Mouse (Mus musculus) lung, embryonic 14.5 days (tissue): ENCODE data around the gene Fh1. TPM values are rescaled to one million over a fixed set of nuclear protein-coding genes. Genes with fewer than 3 reads are reported as not detected.

ENCODE experiments used
- ATAC-seq: fragments of 200-750 bp; cut with Nextera tagmentation; 2 replicates; pipeline ENCODE4 v1.8.0; 2017; ENCODE audit warnings: mild to moderate bottlenecking, moderate TSS enrichment, moderate library complexity; ENCODE audit not compliant: insufficient read depth
- DNase-seq: peaks from one replicate; pipeline ENCODE4 v3.0.0-alpha.2; 2015
- H3K27ac ChIP-seq: fragments of 300-500 bp; sonication (generic); 2 replicates; pipeline ENCODE4 v1.5.1; 2014; ENCODE audit warnings: low read depth, mild to moderate bottlenecking, moderate library complexity
- H3K27me3 ChIP-seq: fragments of 300-500 bp; sonication (generic); 2 replicates; pipeline ENCODE4 v1.6.1; 2014; ENCODE audit warnings: low read length, control low read depth; ENCODE audit not compliant: insufficient read depth
- H3K36me3 ChIP-seq: fragments of 300-500 bp; sonication (generic); 2 replicates; pipeline ENCODE4 v1.6.1; 2014; ENCODE audit warnings: control low read depth; ENCODE audit not compliant: insufficient read depth
- H3K4me1 ChIP-seq: fragments of 300-500 bp; sonication (generic); 2 replicates; pipeline ENCODE4 v1.6.1; 2014; ENCODE audit warnings: antibody characterized with exemption, control low read depth; ENCODE audit not compliant: insufficient read depth
- H3K4me2 ChIP-seq: fragments of 300-500 bp; sonication (generic); 2 replicates; pipeline ENCODE4 v1.6.1; 2014; ENCODE audit warnings: mild to moderate bottlenecking
- H3K4me3 ChIP-seq: fragments of 300-500 bp; sonication (generic); 2 replicates; pipeline ENCODE4 v1.5.1; 2014; ENCODE audit warnings: low read depth, low read length
- H3K9ac ChIP-seq: fragments of 300-500 bp; sonication (generic); 2 replicates; pipeline ENCODE4 v1.6.1; 2014
- H3K9me3 ChIP-seq: fragments of 300-500 bp; sonication (generic); 2 replicates; pipeline ENCODE4 v1.6.1; 2016; ENCODE audit warnings: low read depth, low read length, control low read depth
- CTCF ChIP-seq: IDR thresholded peaks from 2 replicates; pipeline ENCODE4 v1.5.1; 2016; ENCODE audit warnings: antibody characterized with exemption, low read depth
- WGBS: fragments of 180-500 bp; shearing (Covaris S2); extraction: QIAGEN DNeasy Blood & Tissue Kit; methylation state at CpG from one replicate; pipeline ENCODE4 v1.1.7; 2014; 5-methylcytosine and 5-hydroxymethylcytosine counted together
- polyA plus RNA-seq: library from polyadenylated mRNA; unstranded; fragments of >200 nt; fragmentation: Nextera tagmentation; extraction: Ambion mirVana; gene quantifications from 2 replicates; pipeline ENCODE4 v1.2.1, GENCODE M21; 2014

Fh1 gene
- polyA plus RNA-seq, 1 experiment from 2014 or later: 123 TPM

- no peaks in the 10 kb centered on the region for H3K36me3 ChIP-seq
- no peak overlapping the region for H3K27ac ChIP-seq
- H3K4me3 ChIP-seq: no peak overlapping the region
- no peak for ATAC-seq
- H3K9ac ChIP-seq: no peak overlapping the region
- TF ChIP-seq CTCF: no peak
- no peaks in the 10 kb centered on the region for H3K4me1 ChIP-seq
- DNase-seq: no peak
- no peak overlapping the region for H3K4me2 ChIP-seq
- 54% methylated on average over 2 of the region's 2 CpGs for WGBS
- H3K27me3 ChIP-seq: no peaks in the 10 kb centered on the region
- no peaks in the 10 kb centered on the region for H3K9me3 ChIP-seq
Measured at GRCm38 (mm10) chr1:175574129-175574528, 51.3 kb downstream of the Fh1 start.

GRCm38 (mm10) chr1:175565579-175566103 lies 59.8 kb downstream of the Fh1 start:
- ATAC-seq (no peak), DNase-seq (no peak)
- TF ChIP-seq CTCF: no peak
- no peak overlapping the region for H3K27ac ChIP-seq
- H3K4me1 ChIP-seq: no peaks in the 10 kb centered on the region
- H3K4me2 ChIP-seq: no peak overlapping the region
- no peaks in the 10 kb centered on the region for H3K9me3 ChIP-seq
- H3K4me3 ChIP-seq: no peak overlapping the region
- H3K9ac ChIP-seq: no peak overlapping the region
- H3K36me3 ChIP-seq: no peaks in the 10 kb centered on the region
- H3K27me3 ChIP-seq: no peaks in the 10 kb centered on the region
- WGBS: 74% methylated on average over 6 of the region's 6 CpGs

DNA sequence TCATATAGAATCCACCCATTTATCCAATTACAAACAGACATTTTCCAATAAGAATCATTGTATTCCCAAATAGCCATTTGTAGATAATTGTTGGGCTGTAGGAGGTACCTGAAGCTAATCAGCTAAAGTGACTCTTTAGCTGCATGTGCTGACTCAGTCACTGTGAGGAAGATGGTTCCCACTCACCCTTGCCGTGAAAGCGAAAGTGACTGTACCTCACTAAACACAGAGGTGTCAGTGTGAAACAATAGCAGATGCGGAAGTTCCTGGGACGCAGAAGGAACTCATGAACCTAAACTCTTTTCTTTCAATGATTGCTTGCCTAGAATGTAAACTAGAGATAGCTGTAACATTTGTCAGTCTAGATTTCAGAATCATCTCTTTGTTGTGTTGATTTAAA lies 61.1 kb downstream of the Fh1 start:
- no peak for TF ChIP-seq CTCF
- no peak for DNase-seq
- H3K4me2 ChIP-seq: no peak overlapping the region
- no peak overlapping the region for H3K9ac ChIP-seq
- no peaks in the 10 kb centered on the region for H3K4me1 ChIP-seq
- H3K9me3 ChIP-seq: no peaks in the 10 kb centered on the region
- H3K27me3 ChIP-seq: no peaks in the 10 kb centered on the region
- no peak for ATAC-seq
- no peak overlapping the region for H3K27ac ChIP-seq
- WGBS: 85% methylated on average over 4 of the region's 4 CpGs
- H3K36me3 ChIP-seq: no peaks in the 10 kb centered on the region
- H3K4me3 ChIP-seq: no peak overlapping the region

DNA sequence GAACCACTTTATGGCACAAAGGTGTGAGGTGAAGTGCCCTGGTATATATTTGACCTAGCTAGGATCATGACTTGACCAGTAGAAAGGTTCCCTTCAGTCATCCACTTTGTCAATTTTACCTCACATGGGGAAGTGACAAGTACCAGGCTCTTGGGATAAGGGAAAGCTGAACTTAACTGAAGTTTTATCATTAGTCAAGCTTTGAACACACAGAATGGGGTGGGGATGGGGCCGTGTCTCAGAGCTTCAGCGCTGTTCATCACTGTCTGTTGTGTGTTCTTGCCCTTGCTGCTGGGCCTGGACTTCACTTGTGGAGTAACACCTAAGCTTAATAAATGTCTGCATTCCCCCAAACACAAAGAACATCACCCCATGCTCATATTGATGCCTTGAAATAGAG lies 63.1 kb downstream of the Fh1 start:
- Histone ChIP-seq H3K27me3 (no peaks in the 10 kb centered on the region), H3K4me3 (no peak overlapping the region), H3K36me3 (no peaks in the 10 kb centered on the region), H3K9me3 (no peaks in the 10 kb centered on the region), H3K9ac (no peak overlapping the region), H3K4me2 (no peak overlapping the region), H3K4me1 (no peaks in the 10 kb centered on the region), H3K27ac (no peak overlapping the region)
- TF ChIP-seq CTCF: no peak
- ATAC-seq (no peak), DNase-seq (no peak)
- WGBS: 77% methylated on average over 2 of the region's 2 CpGs

- Histone ChIP-seq H3K4me1 (no peaks in the 10 kb centered on the region), H3K9me3 (no peaks in the 10 kb centered on the region), H3K4me3 (no peak overlapping the region), H3K36me3 (no peaks in the 10 kb centered on the region), H3K4me2 (no peak overlapping the region), H3K27me3 (no peaks in the 10 kb centered on the region), H3K9ac (no peak overlapping the region), H3K27ac (no peak overlapping the region)
- DNase-seq (no peak), ATAC-seq (no peak)
- no peak for TF ChIP-seq CTCF
Measured at GRCm38 (mm10) chr1:175561806-175562205, 63.6 kb downstream of the Fh1 start.

DNA sequence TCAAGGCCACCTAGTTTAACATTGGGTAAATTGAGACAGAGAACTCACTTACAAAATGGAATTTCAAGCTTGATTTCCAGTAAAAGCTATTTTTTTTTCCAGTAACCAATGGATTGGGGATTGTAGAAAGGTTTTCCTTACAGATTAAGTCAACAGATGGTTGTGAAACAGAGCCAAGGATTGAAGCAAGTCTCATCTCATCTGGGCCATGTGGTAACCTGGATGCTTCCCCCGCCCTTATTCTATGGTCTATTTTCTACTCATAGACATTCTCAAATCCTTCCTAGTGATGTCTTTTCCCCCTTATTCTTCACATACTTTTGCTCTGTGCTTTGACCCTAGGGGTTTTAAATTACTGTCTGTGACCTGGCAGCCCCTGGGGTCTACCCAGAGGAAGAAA lies 70.8 kb downstream of the Fh1 start:
- ATAC-seq: no peak
- H3K36me3 ChIP-seq: no peaks in the 10 kb centered on the region
- H3K4me1 ChIP-seq: no peaks in the 10 kb centered on the region
- H3K9ac ChIP-seq: no peak overlapping the region
- no peak overlapping the region for H3K27ac ChIP-seq
- no peak overlapping the region for H3K4me3 ChIP-seq
- no peak for DNase-seq
- no peaks in the 10 kb centered on the region for H3K9me3 ChIP-seq
- TF ChIP-seq CTCF: no peak
- 89% methylated on average over 1 of the region's 1 CpGs for WGBS
- no peaks in the 10 kb centered on the region for H3K27me3 ChIP-seq
- no peak overlapping the region for H3K4me2 ChIP-seq

DNA sequence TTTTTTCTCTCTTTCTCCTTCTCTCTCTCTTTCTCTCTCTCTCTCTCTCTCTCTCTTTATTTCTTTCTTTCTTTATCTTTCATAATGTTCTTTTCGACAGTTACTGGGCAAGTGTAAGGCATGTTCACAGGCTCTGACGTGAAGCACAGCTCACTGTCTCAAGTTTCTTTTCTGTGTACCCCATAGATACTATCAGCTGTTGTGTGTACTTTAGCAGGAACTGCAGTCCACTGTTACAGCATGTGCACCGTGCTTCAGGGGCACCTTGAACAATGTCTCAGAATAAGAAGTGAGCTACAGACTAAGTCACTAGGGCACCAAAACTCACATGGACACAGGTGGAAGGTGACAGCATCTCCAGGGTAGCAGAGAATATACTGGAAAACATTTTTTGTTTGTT lies 73.0 kb downstream of the Fh1 start:
- no peak overlapping the region for H3K4me3 ChIP-seq
- H3K36me3 ChIP-seq: no peaks in the 10 kb centered on the region
- no peak for DNase-seq
- H3K27me3 ChIP-seq: no peaks in the 10 kb centered on the region
- no peak overlapping the region for H3K9ac ChIP-seq
- H3K4me1 ChIP-seq: no peaks in the 10 kb centered on the region
- no peak overlapping the region for H3K4me2 ChIP-seq
- H3K9me3 ChIP-seq: no peaks in the 10 kb centered on the region
- TF ChIP-seq CTCF: no peak
- no peak for ATAC-seq
- 38% methylated on average over 3 of the region's 3 CpGs for WGBS
- H3K27ac ChIP-seq: no peak overlapping the region

DNA sequence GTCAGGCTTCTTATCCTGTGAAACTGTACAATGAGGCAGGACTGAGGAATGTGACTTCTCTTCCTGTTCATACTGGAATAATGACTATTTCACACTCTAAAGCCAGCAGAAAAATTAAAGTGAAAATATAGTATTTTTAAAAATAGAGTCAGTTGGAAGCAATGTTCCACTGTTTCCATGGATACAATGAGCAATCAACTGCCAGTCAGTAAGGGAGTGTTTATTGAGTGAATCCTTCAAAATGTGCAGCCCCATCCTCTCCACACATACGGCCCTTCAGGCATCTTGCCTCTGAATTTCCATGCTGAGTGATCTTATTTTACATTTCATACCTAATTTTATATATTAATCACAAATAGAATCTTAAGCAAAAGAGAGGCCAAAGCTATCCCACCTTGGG lies 74.8 kb downstream of the Fh1 start:
- Histone ChIP-seq H3K4me1 (no peaks in the 10 kb centered on the region), H3K9me3 (no peaks in the 10 kb centered on the region), H3K4me3 (no peak overlapping the region), H3K27me3 (no peaks in the 10 kb centered on the region), H3K27ac (no peak overlapping the region), H3K36me3 (no peaks in the 10 kb centered on the region), H3K9ac (no peak overlapping the region), H3K4me2 (no peak overlapping the region)
- WGBS: 69% methylated on average over 1 of the region's 1 CpGs
- ATAC-seq: no peak
- no peak for TF ChIP-seq CTCF
- no peak for DNase-seq

Other genes with a start within 250 kb of the Fh1 start
- 0.08 and 0.20 TPM in 2 replicates for gene Rgs7, start 133.1 kb downstream of the Fh1 start, polyA plus RNA-seq
- gene Kmo, start 5.3 kb downstream of the Fh1 start, polyA plus RNA-seq: 0.12 and 0.51 TPM in 2 replicates
- 4.9 and 5.4 TPM in 2 replicates for gene Opn3, start 67.1 kb upstream of the Fh1 start, polyA plus RNA-seq
- 4.0 and 4.5 TPM in 2 replicates for gene Chml, start 67.3 kb upstream of the Fh1 start, polyA plus RNA-seq
- gene Wdr64, start 73.0 kb upstream of the Fh1 start, polyA plus RNA-seq: not detected in 2 replicates